Mouse (Mus musculus): ENCODE measurements around the gene Ccl21a. TPM values are rescaled to one million over a fixed set of nuclear protein-coding genes. Genes with fewer than 3 reads are reported as not detected.
"Not testable (repeated sequence)": the region's sequence is repeated elsewhere in the genome, so short reads cannot be mapped to it uniquely, and the experiment has no call there.

Gene Ccl21a
- polyA plus RNA-seq (2015; fragmentation: Nextera tagmentation; extraction: Ambion mirVana), result 0.77 and 0.85 TPM in 2 replicates

DNA sequence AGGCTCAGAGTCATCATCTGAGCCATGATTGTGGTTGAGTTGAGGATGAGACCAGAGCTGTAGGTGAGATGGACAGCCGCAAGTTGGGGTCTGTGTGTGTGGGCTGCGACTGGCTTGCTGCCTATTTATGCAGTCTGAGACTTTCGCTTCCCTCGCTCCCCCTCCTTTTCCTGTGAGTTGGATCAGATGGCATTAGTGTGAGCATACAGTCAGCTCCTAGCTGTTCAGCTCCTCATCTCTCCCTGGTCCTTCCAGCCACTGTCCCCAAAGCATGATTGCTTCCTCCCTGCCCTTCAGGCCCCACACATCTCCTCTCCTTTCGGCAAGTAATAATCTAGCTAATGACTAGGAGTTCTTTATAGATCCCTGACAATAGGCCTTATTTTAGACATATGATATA is at the start of gene Ccl21a:
Gene Ccl21a, minus strand, starts transcription at position 101 of the 400 bp plus-strand sequence.
- H3K4me2 ChIP-seq (ENCODE audit: low read depth, low read length); ATAC-seq (ENCODE audit: low read depth); H3K27ac ChIP-seq (ENCODE audit: low read length); H3K27me3 ChIP-seq (ENCODE audit: control insufficient read depth, insufficient read depth, low read depth, low read length); H3K36me3 ChIP-seq (ENCODE audit: control insufficient read depth, insufficient read depth); H3K4me1 ChIP-seq (ENCODE audit: control insufficient read depth, low read depth, low read length); H3K9me3 ChIP-seq (replicated peaks; ENCODE audit: control insufficient read depth, low read length); H3K9ac ChIP-seq (ENCODE audit: low read depth, low read length); H3K4me3 ChIP-seq (ENCODE audit: low read depth, low read length): not testable (repeated sequence)
- WGBS (ENCODE audit: insufficient replicate concordance), result no CpG with 5 or more reads among the region's 5 CpGs

DNA sequence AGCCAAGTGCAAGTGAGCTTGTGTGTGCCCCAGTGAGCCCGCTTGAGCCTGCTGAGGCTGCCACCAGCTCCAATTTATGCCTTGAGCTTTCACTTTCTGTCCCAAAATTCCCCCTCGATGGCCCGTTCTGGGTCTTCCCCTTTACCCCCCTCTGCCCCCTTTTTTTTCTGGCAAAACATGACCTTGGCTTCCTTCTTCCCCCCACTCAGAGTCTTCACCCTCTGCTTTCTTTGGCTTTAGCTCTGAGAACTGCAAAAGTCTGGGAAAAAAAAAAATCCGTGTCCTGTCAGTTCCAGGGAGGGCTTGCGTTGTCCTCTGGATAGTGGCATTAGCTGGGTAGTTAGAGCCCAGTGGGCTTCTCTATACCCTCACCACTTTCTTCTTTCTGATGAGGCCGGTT is 17.3 kb downstream of the Ccl21a start, which contains the start of gene Ccl19:
Gene Ccl19, minus strand, starts transcription at position 101 of the 400 bp plus-strand sequence.
- not testable (repeated sequence) for H3K9me3 ChIP-seq (replicated peaks; ENCODE audit: control insufficient read depth, low read length); H3K4me2 ChIP-seq (ENCODE audit: low read depth, low read length); H3K4me3 ChIP-seq (ENCODE audit: low read depth, low read length); H3K4me1 ChIP-seq (ENCODE audit: control insufficient read depth, low read depth, low read length); H3K27ac ChIP-seq (ENCODE audit: low read length); H3K36me3 ChIP-seq (ENCODE audit: control insufficient read depth, insufficient read depth); H3K9ac ChIP-seq (ENCODE audit: low read depth, low read length); H3K27me3 ChIP-seq (ENCODE audit: control insufficient read depth, insufficient read depth, low read depth, low read length); ATAC-seq (ENCODE audit: low read depth)
- no CpG with 5 or more reads among the region's 6 CpGs for WGBS (ENCODE audit: insufficient replicate concordance)

DNA sequence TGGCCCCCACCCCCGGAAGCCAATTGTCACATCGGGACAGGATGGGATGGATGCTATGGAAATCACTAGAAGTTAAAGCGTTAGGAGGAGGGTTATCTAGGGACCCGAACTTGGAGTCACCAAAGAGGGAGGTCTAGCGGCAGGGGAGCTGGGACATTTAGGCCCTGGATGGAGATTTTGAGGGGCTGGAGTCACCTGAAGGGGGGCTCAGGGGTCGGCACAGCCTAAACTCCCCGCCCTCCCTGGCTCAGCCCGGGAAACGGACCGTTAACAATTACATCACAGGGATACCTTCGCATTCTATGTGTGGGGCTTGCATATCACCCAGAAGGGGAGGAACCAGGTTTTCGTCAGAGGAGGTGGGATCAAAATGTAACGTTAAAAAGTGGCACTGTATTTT is 38.5 kb downstream of the Ccl21a start, which contains the start of gene 4930578G10Rik:
Gene 4930578G10Rik, plus strand, starts transcription at position 301 of the 400 bp plus-strand sequence.
- ATAC-seq (ENCODE audit: low read depth), result not testable (repeated sequence)

More for the DNA sequence above, 38.5 kb downstream of the Ccl21a start, which contains the start of gene 4930578G10Rik:
- H3K27me3 ChIP-seq (ENCODE audit: control insufficient read depth, insufficient read depth, low read depth, low read length); H3K4me3 ChIP-seq (ENCODE audit: low read depth, low read length); H3K4me2 ChIP-seq (ENCODE audit: low read depth, low read length); H3K36me3 ChIP-seq (ENCODE audit: control insufficient read depth, insufficient read depth); H3K9me3 ChIP-seq (replicated peaks; ENCODE audit: control insufficient read depth, low read length); H3K27ac ChIP-seq (ENCODE audit: low read length); H3K4me1 ChIP-seq (ENCODE audit: control insufficient read depth, low read depth, low read length); H3K9ac ChIP-seq (ENCODE audit: low read depth, low read length): not testable (repeated sequence)
- WGBS (ENCODE audit: insufficient replicate concordance), result no CpG with 5 or more reads among the region's 13 CpGs

Other genes with a start within 250 kb of the Ccl21a start
- not detected in 2 replicates for gene Fam205a2, start 245.8 kb downstream of the Ccl21a start, polyA plus RNA-seq (2015; fragmentation: Nextera tagmentation; extraction: Ambion mirVana)
- not detected in 2 replicates for gene Gm10591, start 161.8 kb downstream of the Ccl21a start, polyA plus RNA-seq (2015; fragmentation: Nextera tagmentation; extraction: Ambion mirVana)
- not detected in 2 replicates for gene Gm2564, start 144.3 kb downstream of the Ccl21a start, polyA plus RNA-seq (2015; fragmentation: Nextera tagmentation; extraction: Ambion mirVana)
- not detected in 2 replicates for gene Ccl27b, start 118.7 kb downstream of the Ccl21a start, polyA plus RNA-seq (2015; fragmentation: Nextera tagmentation; extraction: Ambion mirVana)
- gene Il11ra2, start 112.1 kb downstream of the Ccl21a start, polyA plus RNA-seq (2015; fragmentation: Nextera tagmentation; extraction: Ambion mirVana), result not detected in 2 replicates
- gene 4930578G10Rik, start 38.4 kb downstream of the Ccl21a start, polyA plus RNA-seq (2015; fragmentation: Nextera tagmentation; extraction: Ambion mirVana), result not detected in 2 replicates
- gene Ccl19, start 17.4 kb downstream of the Ccl21a start, polyA plus RNA-seq (2015; fragmentation: Nextera tagmentation; extraction: Ambion mirVana), result not detected in 2 replicates
- gene Fam205a1, start 79.9 kb upstream of the Ccl21a start, polyA plus RNA-seq (2015; fragmentation: Nextera tagmentation; extraction: Ambion mirVana), result 0.11 and 0.12 TPM in 2 replicates
- gene Gm12394, start 82.8 kb upstream of the Ccl21a start, polyA plus RNA-seq (2015; fragmentation: Nextera tagmentation; extraction: Ambion mirVana), result not detected in 2 replicates
- gene Fam205c, start 100.2 kb upstream of the Ccl21a start, polyA plus RNA-seq (2015; fragmentation: Nextera tagmentation; extraction: Ambion mirVana), result 0.27 and 0.32 TPM in 2 replicates
- gene Phf24, start 142.7 kb upstream of the Ccl21a start, polyA plus RNA-seq (2015; fragmentation: Nextera tagmentation; extraction: Ambion mirVana), result 0.05 and 0.06 TPM in 2 replicates
- gene Dnajb5, start 175.8 kb upstream of the Ccl21a start, polyA plus RNA-seq (2015; fragmentation: Nextera tagmentation; extraction: Ambion mirVana), result 1.0 and 1.5 TPM in 2 replicates
- 0.17 TPM in 1 of 2 replicates, not detected in the other for gene 1700022I11Rik, start 195.6 kb upstream of the Ccl21a start, polyA plus RNA-seq (2015; fragmentation: Nextera tagmentation; extraction: Ambion mirVana)
- 192 and 198 TPM in 2 replicates for gene Vcp, start 226.5 kb upstream of the Ccl21a start, polyA plus RNA-seq (2015; fragmentation: Nextera tagmentation; extraction: Ambion mirVana)
- gene Fancg, start 236.5 kb upstream of the Ccl21a start, polyA plus RNA-seq (2015; fragmentation: Nextera tagmentation; extraction: Ambion mirVana), result 7.8 and 9.4 TPM in 2 replicates

All from liver, embryonic 16.5 days (tissue).